Mouse (Mus musculus): ENCODE measurements around the gene Pramef20. TPM values are rescaled to one million over a fixed set of nuclear protein-coding genes. Genes with fewer than 3 reads are reported as not detected.

The Pramef20 gene
- total RNA-seq (2014; rRNA removed) (not detected in 2 replicates), polyA plus RNA-seq (2015; fragmentation: Nextera tagmentation; extraction: Ambion mirVana) (not detected in 2 replicates)

GRCm38 (mm10) chr4:144377911-144378310, at the start of gene Pramef20:
Gene Pramef20, minus strand, starts transcription at chr4:144377933.
- no peak for TF ChIP-seq CTCF (IDR thresholded peaks at IDR 0.05)
- H3K4me3 ChIP-seq (ENCODE audit: low read depth, low read length), result no peak within 1 kb of the TSS
- H3K9me3 ChIP-seq (ENCODE audit: low read length), result peaks cover 63% of the 10 kb centered on the region
- DNase-seq (ENCODE audit: low spot score) (no peak), ATAC-seq (ENCODE audit: low FRiP score) (no peak)
- no peaks in the 10 kb centered on the region for H3K27me3 ChIP-seq (ENCODE audit: insufficient read depth, low read length)
- no peak within 1 kb of the TSS for H3K27ac ChIP-seq (ENCODE audit: low read depth, low read length)
- H3K9ac ChIP-seq (replicated peaks; ENCODE audit: low read length, poor library complexity, severe bottlenecking), result no peak within 1 kb of the TSS
- no peaks in the 10 kb centered on the region for H3K36me3 ChIP-seq (ENCODE audit: insufficient read depth, low read length)
- H3K4me2 ChIP-seq (ENCODE audit: low read depth, low read length, poor library complexity, severe bottlenecking), result no peak within 1 kb of the TSS
- no peaks in the 10 kb centered on the region for H3K4me1 ChIP-seq (ENCODE audit: insufficient read depth, low read length)
- WGBS, result 36% methylated on average over 2 of the region's 2 CpGs

- Histone ChIP-seq H3K4me2 (ENCODE audit: low read depth, low read length, poor library complexity, severe bottlenecking) (no peak overlapping the region), H3K27ac (ENCODE audit: low read depth, low read length) (no peak overlapping the region), H3K9ac (replicated peaks; ENCODE audit: low read length, poor library complexity, severe bottlenecking) (no peak overlapping the region), H3K36me3 (ENCODE audit: insufficient read depth, low read length) (no peaks in the 10 kb centered on the region), H3K9me3 (ENCODE audit: low read length) (peaks cover 36% of the 10 kb centered on the region), H3K4me3 (ENCODE audit: low read depth, low read length) (no peak overlapping the region), H3K4me1 (ENCODE audit: insufficient read depth, low read length) (no peaks in the 10 kb centered on the region), H3K27me3 (ENCODE audit: insufficient read depth, low read length) (no peaks in the 10 kb centered on the region)
- DNase-seq (ENCODE audit: low spot score) (no peak), ATAC-seq (ENCODE audit: low FRiP score) (no peak)
- WGBS, result 76% methylated on average over 5 of the region's 5 CpGs
- no peak for TF ChIP-seq CTCF (IDR thresholded peaks at IDR 0.05)
Measured at GRCm38 (mm10) chr4:144424590-144424989, 46.9 kb upstream of the Pramef20 start.

GRCm38 (mm10) chr4:144420644-144421043, 42.9 kb upstream of the Pramef20 start:
- ATAC-seq (ENCODE audit: low FRiP score), result no peak
- Histone ChIP-seq H3K4me1 (ENCODE audit: insufficient read depth, low read length) (no peaks in the 10 kb centered on the region), H3K9ac (replicated peaks; ENCODE audit: low read length, poor library complexity, severe bottlenecking) (no peak overlapping the region), H3K36me3 (ENCODE audit: insufficient read depth, low read length) (no peaks in the 10 kb centered on the region), H3K27ac (ENCODE audit: low read depth, low read length) (no peak overlapping the region), H3K27me3 (ENCODE audit: insufficient read depth, low read length) (no peaks in the 10 kb centered on the region), H3K9me3 (ENCODE audit: low read length) (peaks cover 44% of the 10 kb centered on the region), H3K4me3 (ENCODE audit: low read depth, low read length) (no peak overlapping the region), H3K4me2 (ENCODE audit: low read depth, low read length, poor library complexity, severe bottlenecking) (no peak overlapping the region)
- no peak for TF ChIP-seq CTCF (IDR thresholded peaks at IDR 0.05)
- DNase-seq (ENCODE audit: low spot score), result no peak

- H3K4me2 ChIP-seq (ENCODE audit: low read depth, low read length, poor library complexity, severe bottlenecking), result no peak within 1 kb of the TSS
- TF ChIP-seq CTCF (IDR thresholded peaks at IDR 0.05), result no peak
- no peak within 1 kb of the TSS for H3K4me3 ChIP-seq (ENCODE audit: low read depth, low read length)
- no peaks in the 10 kb centered on the region for H3K4me1 ChIP-seq (ENCODE audit: insufficient read depth, low read length)
- no peaks in the 10 kb centered on the region for H3K36me3 ChIP-seq (ENCODE audit: insufficient read depth, low read length)
- no peak within 1 kb of the TSS for H3K9ac ChIP-seq (replicated peaks; ENCODE audit: low read length, poor library complexity, severe bottlenecking)
- H3K27ac ChIP-seq (ENCODE audit: low read depth, low read length), result no peak within 1 kb of the TSS
- DNase-seq (ENCODE audit: low spot score) (no peak), ATAC-seq (ENCODE audit: low FRiP score) (no peak)
- no peaks in the 10 kb centered on the region for H3K27me3 ChIP-seq (ENCODE audit: insufficient read depth, low read length)
- H3K9me3 ChIP-seq (ENCODE audit: low read length), result peaks cover 33% of the 10 kb centered on the region; the same call in 1 of the 2 replicates
- WGBS, result 81% methylated on average over 9 of the region's 9 CpGs
Measured at GRCm38 (mm10) chr4:144408290-144408689, 30.6 kb upstream of the Pramef20 start, which contains the start of gene Pramef12. Gene Pramef12, minus strand, starts transcription at chr4:144408464.

GRCm38 (mm10) chr4:144406261-144406660, 28.5 kb upstream of the Pramef20 start:
- peaks cover 31% of the 10 kb centered on the region; the same call in 1 of the 2 replicates for H3K9me3 ChIP-seq (ENCODE audit: low read length)
- no peak for ATAC-seq (ENCODE audit: low FRiP score)
- no peak for DNase-seq (ENCODE audit: low spot score)
- no peak overlapping the region for H3K4me3 ChIP-seq (ENCODE audit: low read depth, low read length)
- no peak overlapping the region for H3K4me2 ChIP-seq (ENCODE audit: low read depth, low read length, poor library complexity, severe bottlenecking)
- H3K27me3 ChIP-seq (ENCODE audit: insufficient read depth, low read length), result no peaks in the 10 kb centered on the region
- no peak overlapping the region for H3K9ac ChIP-seq (replicated peaks; ENCODE audit: low read length, poor library complexity, severe bottlenecking)
- TF ChIP-seq CTCF (IDR thresholded peaks at IDR 0.05), result no peak
- no peaks in the 10 kb centered on the region for H3K4me1 ChIP-seq (ENCODE audit: insufficient read depth, low read length)
- H3K36me3 ChIP-seq (ENCODE audit: insufficient read depth, low read length), result no peaks in the 10 kb centered on the region
- no peak overlapping the region for H3K27ac ChIP-seq (ENCODE audit: low read depth, low read length)
- 60% methylated on average over 3 of the region's 3 CpGs for WGBS

GRCm38 (mm10) chr4:144404456-144405086, 26.8 kb upstream of the Pramef20 start:
- ATAC-seq (ENCODE audit: low FRiP score) (no peak), DNase-seq (ENCODE audit: low spot score) (no peak)

More at GRCm38 (mm10) chr4:144404456-144405086, 26.8 kb upstream of the Pramef20 start:
- Histone ChIP-seq H3K27me3 (ENCODE audit: insufficient read depth, low read length) (no peaks in the 10 kb centered on the region), H3K4me1 (ENCODE audit: insufficient read depth, low read length) (no peaks in the 10 kb centered on the region), H3K4me3 (ENCODE audit: low read depth, low read length) (no peak overlapping the region), H3K9me3 (ENCODE audit: low read length) (peaks cover 28% of the 10 kb centered on the region; the same call in 1 of the 2 replicates), H3K36me3 (ENCODE audit: insufficient read depth, low read length) (no peaks in the 10 kb centered on the region), H3K27ac (ENCODE audit: low read depth, low read length) (no peak overlapping the region), H3K4me2 (ENCODE audit: low read depth, low read length, poor library complexity, severe bottlenecking) (peak overlapping the region; percentile 15; the same call in 1 of the 2 replicates), H3K9ac (replicated peaks; ENCODE audit: low read length, poor library complexity, severe bottlenecking) (no peak overlapping the region)
- TF ChIP-seq CTCF (IDR thresholded peaks at IDR 0.05), result no peak
- 7% methylated on average over 17 of the region's 17 CpGs for WGBS
